Mouse (Mus musculus) hindbrain, embryonic 11.5 days (tissue): ENCODE results near the gene Fam168a. TPM values are rescaled to one million over a fixed set of nuclear protein-coding genes. Genes with fewer than 3 reads are reported as not detected.

ENCODE experiments used
- ATAC-seq: fragments of 200-750 bp; cut with Nextera tagmentation; 2 replicates; pipeline ENCODE4 v1.8.0; 2017; ENCODE audit warnings: mild to moderate bottlenecking, moderate TSS enrichment, moderate library complexity; ENCODE audit not compliant: low FRiP score
- DNase-seq: peaks from one replicate; pipeline ENCODE4 v3.0.0-alpha.2; 2015; ENCODE audit warnings: low spot score
- H3K27ac ChIP-seq: fragments of 300-500 bp; sonication (generic); 2 replicates; pipeline ENCODE4 v1.5.1; 2014; ENCODE audit warnings: mild to moderate bottlenecking, low read depth, low read length
- H3K27me3 ChIP-seq: fragments of 300-500 bp; sonication (generic); 2 replicates; pipeline ENCODE4 v1.6.1; 2014; ENCODE audit warnings: mild to moderate bottlenecking, low read length, moderate library complexity, mixed read lengths; ENCODE audit not compliant: control insufficient read depth, insufficient read depth
- H3K36me3 ChIP-seq: fragments of 300-500 bp; sonication (generic); 2 replicates; pipeline ENCODE4 v1.6.1; 2014; ENCODE audit warnings: mild to moderate bottlenecking, low read length, moderate library complexity, mixed read lengths; ENCODE audit not compliant: control insufficient read depth, insufficient read depth
- H3K4me1 ChIP-seq: fragments of 300-500 bp; sonication (generic); replicated peaks from 2 replicates; pipeline ENCODE4 v1.6.1; 2014; ENCODE audit warnings: low read length, mixed read lengths; ENCODE audit not compliant: control insufficient read depth, insufficient read depth
- H3K4me2 ChIP-seq: fragments of 300-500 bp; sonication (generic); replicated peaks from 2 replicates; pipeline ENCODE4 v1.6.1; 2014; ENCODE audit warnings: mild to moderate bottlenecking, low read depth, low read length
- H3K4me3 ChIP-seq: fragments of 300-500 bp; sonication (generic); 2 replicates; pipeline ENCODE4 v1.5.1; 2014; ENCODE audit warnings: low read depth, low read length
- H3K9ac ChIP-seq: fragments of 300-500 bp; sonication (generic); 2 replicates; pipeline ENCODE4 v1.6.1; 2014; ENCODE audit warnings: low read depth, low read length
- H3K9me3 ChIP-seq: fragments of 300-500 bp; sonication (generic); 2 replicates; pipeline ENCODE4 v1.6.1; 2016; ENCODE audit warnings: low read length; ENCODE audit not compliant: control insufficient read depth
- WGBS: fragments of 180-500 bp; shearing (Covaris S2); extraction: QIAGEN DNeasy Blood & Tissue Kit; methylation state at CpG from one replicate; pipeline ENCODE4 v1.1.7; 2014; 5-methylcytosine and 5-hydroxymethylcytosine counted together
- polyA plus RNA-seq: library from polyadenylated mRNA; unstranded; fragments of >200 nt; fragmentation: Nextera tagmentation; extraction: Ambion mirVana; gene quantifications from 2 replicates; pipeline ENCODE4 v1.2.1, GENCODE M21; 2014

The Fam168a gene
- polyA plus RNA-seq, 1 experiment from 2014 or later = 48.4 TPM

- Histone ChIP-seq H3K4me1 (no peaks in the 10 kb centered on the region), H3K9ac (no peak overlapping the region), H3K9me3 (no peaks in the 10 kb centered on the region), H3K4me3 (no peak overlapping the region), H3K27ac (no peak overlapping the region), H3K4me2 (no peak overlapping the region), H3K27me3 (no peaks in the 10 kb centered on the region), H3K36me3 (0 out of 2 replicates have a peak, but pooled peaks cover 2% of the 10 kb centered on the region)
- 71% methylated on average over 2 of the region's 2 CpGs for WGBS
- ATAC-seq (no peak), DNase-seq (no peak)
Measured at GRCm38 (mm10) chr7:100867561-100867960, 161.1 kb downstream of the Fam168a start.

DNA sequence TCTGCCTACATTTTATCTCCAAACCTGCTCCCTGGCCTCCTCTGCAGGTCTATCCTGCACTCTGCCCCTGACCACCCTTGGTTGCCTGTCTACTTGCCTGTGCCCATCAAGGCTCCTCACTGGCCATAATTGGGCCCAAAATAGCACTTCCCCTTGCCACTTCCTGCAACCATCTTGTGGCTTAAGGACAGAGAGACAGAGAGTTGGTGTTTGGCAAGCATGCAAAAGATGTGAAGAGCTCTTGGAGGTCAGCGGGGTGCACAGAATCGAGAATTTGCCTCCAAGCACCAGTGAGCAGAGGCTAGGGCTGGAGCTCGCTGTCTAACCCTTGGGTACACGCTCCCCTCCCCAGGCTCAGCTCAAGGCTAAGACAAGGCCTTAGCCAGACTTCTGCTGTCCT lies 162.1 kb downstream of the Fam168a start:
- H3K4me1 ChIP-seq = no peaks in the 10 kb centered on the region
- no peak overlapping the region for H3K27ac ChIP-seq
- ATAC-seq (no peak), DNase-seq (no peak)
- H3K4me3 ChIP-seq = no peak overlapping the region
- no peak overlapping the region for H3K9ac ChIP-seq
- H3K9me3 ChIP-seq = no peaks in the 10 kb centered on the region
- 0 out of 2 replicates have a peak, but pooled peaks cover 3% of the 10 kb centered on the region for H3K36me3 ChIP-seq
- H3K4me2 ChIP-seq = no peak overlapping the region
- H3K27me3 ChIP-seq = no peaks in the 10 kb centered on the region
- WGBS = 83% methylated on average over 4 of the region's 4 CpGs

DNA sequence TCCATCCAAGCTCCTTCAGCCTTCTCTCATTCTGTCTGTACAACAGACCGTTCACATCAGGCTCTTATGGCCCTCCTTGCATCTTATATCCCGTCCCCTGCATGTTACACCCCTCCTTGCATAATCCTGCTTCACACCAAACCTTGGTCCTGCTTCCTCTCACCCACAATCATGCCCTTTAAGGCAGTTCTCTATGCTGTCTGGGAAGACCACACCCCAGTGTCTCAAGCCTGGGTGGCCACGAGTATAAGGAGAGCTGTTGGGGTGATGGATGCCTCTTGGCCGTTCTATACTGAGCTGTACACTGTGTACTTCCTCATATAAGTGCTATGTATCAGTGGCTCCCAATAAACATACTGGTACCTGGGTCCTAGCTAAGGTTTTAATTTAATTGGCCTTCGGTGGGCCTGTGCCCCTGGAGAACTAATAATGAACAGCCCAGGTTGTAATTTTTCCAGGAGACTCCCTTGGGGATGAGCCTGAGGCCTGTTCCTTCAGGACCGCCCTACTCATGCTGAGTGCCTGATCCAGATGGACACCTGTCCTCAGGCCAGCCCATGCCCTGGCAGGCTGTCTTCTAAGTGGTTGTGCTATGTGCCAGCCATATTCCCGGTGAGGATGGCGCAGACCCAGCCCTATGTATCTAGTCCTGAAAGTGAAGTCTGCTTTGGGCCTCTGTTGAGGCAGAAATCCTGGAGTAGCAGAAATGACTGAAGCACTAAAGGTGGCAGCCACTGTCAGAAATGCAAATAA lies 163.6 kb downstream of the Fam168a start:
- Histone ChIP-seq H3K9me3 (no peaks in the 10 kb centered on the region), H3K4me2 (no peak overlapping the region)
- WGBS = 90% methylated on average over 8 of the region's 8 CpGs

DNA sequence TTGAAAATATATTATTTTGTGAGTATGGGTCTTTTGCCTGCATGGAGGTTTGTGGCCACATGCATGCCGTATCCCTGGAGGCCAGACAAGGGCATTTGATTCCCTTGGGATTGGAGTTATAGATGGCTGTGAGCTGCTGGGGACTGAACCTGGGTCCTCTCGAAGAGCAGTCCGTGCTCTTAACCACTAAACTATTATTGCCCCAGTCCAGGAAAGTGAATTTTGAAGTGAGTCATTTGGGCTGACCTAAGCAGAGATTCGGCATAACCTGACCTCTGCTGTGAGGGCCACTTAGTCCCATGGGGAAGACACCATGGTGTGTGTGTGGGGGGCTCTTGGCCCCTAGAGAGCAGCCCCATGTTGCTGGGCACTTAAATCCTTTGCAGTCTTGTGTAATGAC lies 164.9 kb downstream of the Fam168a start:
- Histone ChIP-seq H3K9me3 (no peaks in the 10 kb centered on the region), H3K36me3 (0 out of 2 replicates have a peak, but pooled peaks cover 3% of the 10 kb centered on the region), H3K27ac (no peak overlapping the region), H3K4me2 (no peak overlapping the region), H3K9ac (no peak overlapping the region), H3K27me3 (no peaks in the 10 kb centered on the region), H3K4me1 (no peaks in the 10 kb centered on the region), H3K4me3 (no peak overlapping the region)
- no peak for DNase-seq
- no peak for ATAC-seq
- WGBS = 96% methylated on average over 4 of the region's 4 CpGs

More for the DNA sequence above, 163.6 kb downstream of the Fam168a start:
- H3K4me1 ChIP-seq = no peaks in the 10 kb centered on the region
- 0 out of 2 replicates have a peak, but pooled peaks cover 3% of the 10 kb centered on the region for H3K36me3 ChIP-seq
- no peaks in the 10 kb centered on the region for H3K27me3 ChIP-seq
- H3K4me3 ChIP-seq = no peak overlapping the region
- no peak overlapping the region for H3K27ac ChIP-seq
- no peak for DNase-seq
- no peak for ATAC-seq
- H3K9ac ChIP-seq = no peak overlapping the region

DNA sequence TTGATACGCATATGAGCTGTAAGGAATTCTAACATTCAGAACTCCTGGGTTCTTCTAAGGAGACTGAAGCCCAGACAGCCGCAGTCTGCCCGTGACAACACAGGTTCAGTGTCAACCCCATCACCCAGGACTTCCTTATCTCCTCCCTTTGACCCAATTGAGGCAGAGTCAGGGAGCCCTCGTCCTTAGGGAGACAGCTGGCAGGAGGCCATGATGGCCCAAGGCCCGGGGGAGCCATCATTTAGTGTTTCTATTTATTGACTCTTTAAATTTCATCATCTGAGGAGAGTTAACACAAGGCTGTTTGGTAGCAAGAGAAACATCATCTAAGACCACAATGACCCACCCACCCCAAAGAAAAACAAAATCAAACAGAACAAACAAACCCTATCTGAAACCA lies 165.5 kb downstream of the Fam168a start:
- WGBS = 89% methylated on average over 5 of the region's 5 CpGs
- Histone ChIP-seq H3K4me1 (no peaks in the 10 kb centered on the region), H3K9me3 (no peaks in the 10 kb centered on the region), H3K9ac (no peak overlapping the region), H3K27ac (no peak overlapping the region), H3K4me3 (no peak overlapping the region), H3K27me3 (no peaks in the 10 kb centered on the region), H3K36me3 (0 out of 2 replicates have a peak, but pooled peaks cover 3% of the 10 kb centered on the region), H3K4me2 (no peak overlapping the region)
- ATAC-seq (no peak), DNase-seq (no peak)

GRCm38 (mm10) chr7:100873197-100873596 lies 166.8 kb downstream of the Fam168a start:
- H3K36me3 ChIP-seq = 0 out of 2 replicates have a peak, but pooled peaks cover 3% of the 10 kb centered on the region
- WGBS = 96% methylated on average over 13 of the region's 13 CpGs
- no peak overlapping the region for H3K4me3 ChIP-seq
- no peak overlapping the region for H3K27ac ChIP-seq
- no peak overlapping the region for H3K4me2 ChIP-seq
- H3K9ac ChIP-seq = no peak overlapping the region
- no peaks in the 10 kb centered on the region for H3K4me1 ChIP-seq
- H3K9me3 ChIP-seq = no peaks in the 10 kb centered on the region
- no peaks in the 10 kb centered on the region for H3K27me3 ChIP-seq
- DNase-seq (no peak), ATAC-seq (no peak)

DNA sequence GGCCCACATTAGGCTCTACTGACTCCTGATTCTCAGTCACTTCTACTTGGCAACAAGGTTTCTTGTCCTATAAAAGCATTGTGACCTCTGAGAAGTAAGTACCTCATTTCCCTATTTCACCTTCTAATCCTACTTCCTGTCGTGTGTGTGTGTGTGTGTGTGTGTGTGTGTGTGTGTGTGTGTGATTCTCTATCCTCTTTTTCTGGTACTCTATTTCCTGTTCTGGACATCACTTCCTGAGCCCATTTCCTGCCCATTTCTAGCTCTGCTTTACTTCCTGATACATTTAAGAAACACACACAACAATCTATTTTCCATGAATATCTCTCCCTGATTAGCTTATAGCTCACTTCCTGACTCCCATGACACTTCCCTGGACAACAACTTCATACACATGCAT lies 169.4 kb downstream of the Fam168a start:
- H3K36me3 ChIP-seq = 0 out of 2 replicates have a peak, but pooled peaks cover 3% of the 10 kb centered on the region

GRCm38 (mm10) chr7:100876293-100876692 lies 169.9 kb downstream of the Fam168a start:
- Histone ChIP-seq H3K4me1 (no peaks in the 10 kb centered on the region), H3K27ac (no peak overlapping the region), H3K27me3 (no peaks in the 10 kb centered on the region), H3K36me3 (0 out of 2 replicates have a peak, but pooled peaks cover 3% of the 10 kb centered on the region), H3K9me3 (no peaks in the 10 kb centered on the region), H3K9ac (no peak overlapping the region), H3K4me3 (no peak overlapping the region), H3K4me2 (no peak overlapping the region)
- no peak for DNase-seq
- WGBS = 95% methylated on average over 13 of the region's 13 CpGs
- ATAC-seq = no peak

More for the DNA sequence above, 169.4 kb downstream of the Fam168a start:
- Histone ChIP-seq H3K4me2 (no peak overlapping the region), H3K27me3 (no peaks in the 10 kb centered on the region), H3K9ac (no peak overlapping the region), H3K4me1 (no peaks in the 10 kb centered on the region), H3K4me3 (no peak overlapping the region), H3K9me3 (no peaks in the 10 kb centered on the region), H3K27ac (no peak overlapping the region)
- DNase-seq (no peak), ATAC-seq (no peak)
- 58% methylated on average over 1 of the region's 1 CpGs for WGBS

- Histone ChIP-seq H3K36me3 (0 out of 2 replicates have a peak, but pooled peaks cover 3% of the 10 kb centered on the region), H3K4me2 (no peak overlapping the region), H3K4me1 (no peaks in the 10 kb centered on the region), H3K9me3 (no peaks in the 10 kb centered on the region), H3K9ac (no peak overlapping the region), H3K27ac (no peak overlapping the region), H3K27me3 (no peaks in the 10 kb centered on the region), H3K4me3 (no peak overlapping the region)
- no peak for ATAC-seq
- whole genome bisulfite sequencing = 93% methylated on average over 9 of the region's 9 CpGs
- no peak for DNase-seq
Measured at GRCm38 (mm10) chr7:100876771-100877170, 170.3 kb downstream of the Fam168a start.
